ENCODE assay signal across 13 mouse cellular contexts in the genomic region with DNA sequence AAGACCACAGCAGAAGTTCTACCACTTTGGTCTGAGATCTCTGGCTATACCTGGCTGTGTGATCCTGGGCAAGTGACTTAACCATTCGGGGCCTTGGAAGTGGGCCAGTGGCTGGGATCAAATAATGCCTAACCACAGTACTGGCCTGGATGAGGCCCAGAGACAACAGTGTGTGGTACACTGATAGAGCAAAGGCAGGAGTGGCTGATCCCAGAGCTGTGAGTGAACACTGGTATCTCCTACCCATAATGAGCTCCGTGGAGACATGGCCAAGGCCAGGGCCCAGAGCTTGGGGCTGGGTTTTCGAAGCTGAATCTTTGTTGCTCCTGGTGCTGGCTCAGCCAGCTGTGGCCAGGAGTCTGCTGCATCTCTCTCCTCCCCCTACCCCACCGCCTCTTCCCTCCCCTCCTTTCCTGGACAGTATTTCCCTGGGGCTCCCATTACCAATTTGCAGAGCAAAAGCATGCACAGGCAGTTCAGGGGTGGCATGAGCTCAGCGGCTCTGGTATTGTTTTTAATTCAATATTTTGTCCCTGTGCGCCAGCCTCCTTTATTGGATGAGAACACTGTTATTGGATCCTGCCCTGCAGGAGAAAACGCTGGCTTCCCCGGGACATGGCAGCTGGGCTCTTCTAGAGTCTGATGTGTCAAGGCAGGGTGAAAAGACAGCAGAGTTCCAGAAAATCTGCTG. TPM values are rescaled to one million over a fixed set of nuclear protein-coding genes. Genes with fewer than 3 reads are reported as not detected.
DNase-seq lines count a peak whose midpoint lies in the region; ATAC-seq and TF ChIP-seq lines count a peak whose summit lies in the region.
"Had no signal": no experiment of that assay in that cellular context is flagged by ENCODE, and none has a peak within 500 bp of the region (broad histone marks: within the 10 kb centered on the region; RNA-seq: fewer than 3 reads in every experiment).

No protein-coding gene starts in this region.

- H3K9me3 ChIP-seq in heart, embryonic 15.5 days (replicated peaks): no peaks in the 10 kb centered on the region
- H3K9me3 ChIP-seq in embryonic facial prominence, embryonic 13.5 days: no peaks in the 10 kb centered on the region
- no peaks in the 10 kb centered on the region for H3K9me3 ChIP-seq in hindbrain, postnatal 0 days (ENCODE audit: low read length)
- H3K9me3 ChIP-seq in midbrain, postnatal 0 days (ENCODE audit: low read length): no peaks in the 10 kb centered on the region

- no peaks in the 10 kb centered on the region for H3K4me1 ChIP-seq in heart, embryonic 15.5 days (replicated peaks)
- peaks cover 26% of the 10 kb centered on the region for H3K4me1 ChIP-seq in embryonic facial prominence, embryonic 13.5 days
- H3K4me1 ChIP-seq in hindbrain, postnatal 0 days (ENCODE audit: insufficient read depth, low read length): peaks cover 10% of the 10 kb centered on the region; the same call in 1 of the 2 replicates
- no peaks in the 10 kb centered on the region for H3K4me1 ChIP-seq in midbrain, postnatal 0 days (ENCODE audit: insufficient read depth, low read length)
- H3K4me1 ChIP-seq in kidney, adult 2 months (ENCODE audit: control insufficient read depth, insufficient read depth, low read length): no peaks in the 10 kb centered on the region

- ATAC-seq in heart, embryonic 15.5 days (replicated peaks; ENCODE audit: insufficient number of reproducible peaks, insufficient read depth, low FRiP score, low read depth): peak; percentile 43
- no peak for ATAC-seq in embryonic facial prominence, embryonic 13.5 days (ENCODE audit: insufficient number of reproducible peaks, insufficient read depth, low FRiP score, low TSS enrichment, low read depth)
- ATAC-seq in hindbrain, postnatal 0 days: peak; percentile 62
- no peak for ATAC-seq in midbrain, postnatal 0 days (ENCODE audit: low FRiP score)

- no peaks in the 10 kb centered on the region for H3K27me3 ChIP-seq in heart, embryonic 15.5 days
- no peaks in the 10 kb centered on the region for H3K27me3 ChIP-seq in embryonic facial prominence, embryonic 13.5 days
- no peaks in the 10 kb centered on the region for H3K27me3 ChIP-seq in hindbrain, postnatal 0 days (ENCODE audit: insufficient read depth, low read length)
- H3K27me3 ChIP-seq in midbrain, postnatal 0 days (ENCODE audit: insufficient read depth, low read length): no peaks in the 10 kb centered on the region
- no peaks in the 10 kb centered on the region for H3K27me3 ChIP-seq in kidney, adult 2 months (replicated peaks; ENCODE audit: control insufficient read depth, insufficient read depth, low read length)

- DNase-seq in heart, postnatal 36 days: no peak
- DNase-seq in hindbrain, postnatal 0 days (ENCODE audit: low spot score): peak; percentile 60
- peak; percentile 65 for DNase-seq in midbrain, postnatal 0 days (ENCODE audit: low spot score)
- DNase-seq in spleen, postnatal 4 days (ENCODE audit: low spot score in 2 of 2): no peak
- DNase-seq in kidney, adult 2 months: no peak
- no peak for DNase-seq in layer of hippocampus, adult 9-11 months
- DNase-seq: cerebellum, postnatal 25 days; gastrocnemius, adult 2 months; heart, postnatal 4 days; lung, postnatal 36 days; thymus, adult 2 months had no signal

- no peaks in the 10 kb centered on the region for H3K36me3 ChIP-seq in heart, embryonic 15.5 days
- H3K36me3 ChIP-seq in embryonic facial prominence, embryonic 13.5 days: no peaks in the 10 kb centered on the region
- no peaks in the 10 kb centered on the region for H3K36me3 ChIP-seq in hindbrain, postnatal 0 days (ENCODE audit: insufficient read depth, low read length)
- H3K36me3 ChIP-seq in midbrain, postnatal 0 days (ENCODE audit: insufficient read depth, low read length): no peaks in the 10 kb centered on the region
- H3K36me3 ChIP-seq in kidney, adult 2 months (ENCODE audit: control insufficient read depth, insufficient read depth, low read length): no peaks in the 10 kb centered on the region

- no peak overlapping the region for H3K27ac ChIP-seq in heart, embryonic 15.5 days
- peak overlapping the region; percentile 80 for H3K27ac ChIP-seq in embryonic facial prominence, embryonic 13.5 days
- H3K27ac ChIP-seq in hindbrain, postnatal 0 days: peak overlapping the region; percentile 62
- H3K27ac ChIP-seq in midbrain, postnatal 0 days (ENCODE audit: low read depth, low read length): peak overlapping the region; percentile 55
- H3K27ac ChIP-seq in kidney, adult 2 months (ENCODE audit: insufficient read depth, low read depth, low read length): no peak overlapping the region
- H3K27ac ChIP-seq: gastrocnemius, adult 2 months had no signal

- H3K4me3 ChIP-seq in heart, embryonic 15.5 days: no peak overlapping the region
- H3K4me3 ChIP-seq in embryonic facial prominence, embryonic 13.5 days: no peak overlapping the region
- H3K4me3 ChIP-seq in hindbrain, postnatal 0 days (ENCODE audit: low read length): no peak overlapping the region
- H3K4me3 ChIP-seq in midbrain, postnatal 0 days (ENCODE audit: low read depth, low read length): no peak overlapping the region
- no peak overlapping the region for H3K4me3 ChIP-seq in kidney, adult 2 months (ENCODE audit: insufficient read depth, low read depth, low read length)
- H3K4me3 ChIP-seq: gastrocnemius, adult 2 months had no signal

- intact Hi-C loops in heart, postnatal 36 days (cut with DNase I): no loop called here

- no peak for TF ChIP-seq POLR2A in kidney, adult 2 months (IDR thresholded peaks at IDR 0.05; ENCODE audit: low read depth, low read length)

- WGBS in heart, embryonic 15.5 days: 60% methylated on average over 8 of the region's 8 CpGs
- WGBS in embryonic facial prominence, embryonic 13.5 days: 15% methylated on average over 8 of the region's 8 CpGs
- WGBS in hindbrain, postnatal 0 days: 25% methylated on average over 8 of the region's 8 CpGs
- WGBS in midbrain, postnatal 0 days: 31% methylated on average over 8 of the region's 8 CpGs
- WGBS in kidney, adult 2 months: 35% methylated on average over 8 of the region's 8 CpGs

- TF ChIP-seq CTCF in hindbrain, postnatal 0 days (IDR thresholded peaks at IDR 0.05; ENCODE audit: low read depth): no peak
- TF ChIP-seq CTCF in midbrain, postnatal 0 days (IDR thresholded peaks at IDR 0.05): no peak
- TF ChIP-seq CTCF in kidney, adult 2 months (conservative IDR thresholded peaks at IDR 0.05; ENCODE audit: insufficient read depth, insufficient read length, low read depth, low read length): no peak

- no peak overlapping the region for H3K9ac ChIP-seq in heart, embryonic 15.5 days
- H3K9ac ChIP-seq in embryonic facial prominence, embryonic 13.5 days: no peak overlapping the region
- no peak overlapping the region for H3K9ac ChIP-seq in hindbrain, postnatal 0 days (replicated peaks; ENCODE audit: low read length)
- H3K9ac ChIP-seq in midbrain, postnatal 0 days (replicated peaks; ENCODE audit: low read length, poor library complexity, severe bottlenecking): no peak overlapping the region

- no peak overlapping the region for H3K4me2 ChIP-seq in heart, embryonic 15.5 days
- peak overlapping the region; percentile 30 for H3K4me2 ChIP-seq in embryonic facial prominence, embryonic 13.5 days
- H3K4me2 ChIP-seq in hindbrain, postnatal 0 days (ENCODE audit: low read depth, low read length): no peak overlapping the region
- no peak overlapping the region for H3K4me2 ChIP-seq in midbrain, postnatal 0 days (ENCODE audit: low read depth, low read length, poor library complexity, severe bottlenecking)

RNA-seq across cellular contexts. Expression of a gene that starts 13.2 kb away (rescaled TPM):
- polyA plus RNA-seq in heart, embryonic 15.5 days (2015; fragmentation: Nextera tagmentation; extraction: Ambion mirVana): 27.3 and 34.8 TPM in 2 replicates
- 10 to 100 TPM; 11.3 to 14.8 TPM for total RNA-seq in heart, postnatal 36 days (2021)
- polyA plus RNA-seq in embryonic facial prominence, embryonic 13.5 days (2015; fragmentation: Nextera tagmentation; extraction: Ambion mirVana): 62.1 and 68.9 TPM in 2 replicates
- 28.7 and 30.3 TPM in 2 replicates for total RNA-seq in hindbrain, postnatal 0 days (2014; rRNA removed)
- 42.7 and 45.4 TPM in 2 replicates for polyA plus RNA-seq in hindbrain, postnatal 0 days (2015; fragmentation: Nextera tagmentation; extraction: Ambion mirVana)
- 33.7 and 40.0 TPM in 2 replicates for total RNA-seq in midbrain, postnatal 0 days (2014; rRNA removed)
- 44.7 and 45.5 TPM in 2 replicates for polyA plus RNA-seq in midbrain, postnatal 0 days (2015; fragmentation: Nextera tagmentation; extraction: Ambion mirVana)
- polyA plus RNA-seq in kidney, adult 2 months (2012; rRNA removed): 16.7 and 17.6 TPM in 2 replicates

Comparison
In these comparisons a context has a peak if more than half of its experiments do, and no peak if none do; other contexts are left out.
1. ATAC-seq: peak in heart, embryonic 15.5 days (single experiment) and hindbrain, postnatal 0 days (single experiment); none in embryonic facial prominence, embryonic 13.5 days (single experiment) and midbrain, postnatal 0 days (single experiment).
2. H3K27ac ChIP-seq: peak in embryonic facial prominence, embryonic 13.5 days (single experiment), hindbrain, postnatal 0 days (single experiment) and midbrain, postnatal 0 days (single experiment); none in heart, embryonic 15.5 days (single experiment) and kidney, adult 2 months (single experiment).
3. DNase-seq: peak in hindbrain, postnatal 0 days (single experiment) and midbrain, postnatal 0 days (single experiment); none in heart, postnatal 36 days (0 of 2), spleen, postnatal 4 days (0 of 2), kidney, adult 2 months (single experiment) and layer of hippocampus, adult 9-11 months (single experiment).